Mouse (Mus musculus): ENCODE measurements around the gene Sos2. TPM values are rescaled to one million over a fixed set of nuclear protein-coding genes. Genes with fewer than 3 reads are reported as not detected.
"Not testable (repeated sequence)": the region's sequence is repeated elsewhere in the genome, so short reads cannot be mapped to it uniquely, and the experiment has no call there.

Sos2 gene
- polyA plus RNA-seq, 1 experiment from 2014 or later = 13.2 TPM

DNA sequence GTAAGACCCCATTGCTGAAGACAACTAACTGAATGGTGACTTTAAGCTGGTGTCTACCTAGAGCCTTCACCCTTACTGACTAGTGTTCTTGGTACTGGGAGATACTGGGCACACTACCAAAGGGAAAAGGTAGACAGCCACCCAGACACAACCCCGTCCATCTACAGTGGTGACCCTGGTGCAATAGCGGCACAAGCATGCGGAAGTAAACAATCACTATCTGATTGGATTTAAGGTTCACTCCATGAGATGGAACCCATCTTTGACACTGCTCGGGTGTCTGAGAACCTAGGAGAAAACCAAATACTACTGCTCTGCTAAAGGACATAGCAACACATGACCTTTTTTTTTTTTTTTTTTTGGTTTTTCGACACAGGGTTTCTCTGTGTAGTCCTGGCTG, 20.0 kb downstream of the Sos2 start:
- no peak for ATAC-seq (replicated peaks)
- no peak overlapping the region for H3K9ac ChIP-seq
- no peaks in the 10 kb centered on the region for H3K27me3 ChIP-seq (replicated peaks)
- no peaks in the 10 kb centered on the region for H3K4me1 ChIP-seq
- H3K27ac ChIP-seq = no peak overlapping the region
- H3K4me2 ChIP-seq = no peak overlapping the region
- 95% methylated on average over 5 of the region's 5 CpGs for WGBS
- no peak overlapping the region for H3K4me3 ChIP-seq
- H3K9me3 ChIP-seq = no peaks in the 10 kb centered on the region
- no peaks in the 10 kb centered on the region for H3K36me3 ChIP-seq (replicated peaks)

DNA sequence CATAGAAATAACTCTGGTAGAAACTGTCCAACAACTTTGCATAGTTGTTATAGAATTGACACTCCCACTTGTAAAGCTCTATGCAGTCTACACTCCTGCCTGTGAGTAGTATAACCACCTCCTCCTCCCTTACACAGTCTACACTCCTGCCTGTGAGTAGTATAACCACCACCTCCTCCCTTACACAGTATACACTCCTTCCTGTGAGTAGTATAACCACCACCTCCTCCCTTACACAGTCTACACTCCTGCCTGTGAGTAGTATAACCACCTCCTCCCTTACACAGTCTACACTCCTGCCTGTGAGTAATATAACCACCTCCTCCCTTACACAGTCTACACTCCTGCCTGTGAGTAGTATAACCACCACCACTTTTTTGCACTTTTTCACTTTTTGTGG, 27.7 kb downstream of the Sos2 start:
- H3K9me3 ChIP-seq; H3K9ac ChIP-seq; H3K27ac ChIP-seq; H3K27me3 ChIP-seq (replicated peaks); H3K4me1 ChIP-seq; H3K4me2 ChIP-seq; H3K4me3 ChIP-seq: not testable (repeated sequence)
- ATAC-seq (replicated peaks) = peak; percentile 87
- H3K36me3 ChIP-seq (replicated peaks) = peaks cover 15% of the 10 kb centered on the region

DNA sequence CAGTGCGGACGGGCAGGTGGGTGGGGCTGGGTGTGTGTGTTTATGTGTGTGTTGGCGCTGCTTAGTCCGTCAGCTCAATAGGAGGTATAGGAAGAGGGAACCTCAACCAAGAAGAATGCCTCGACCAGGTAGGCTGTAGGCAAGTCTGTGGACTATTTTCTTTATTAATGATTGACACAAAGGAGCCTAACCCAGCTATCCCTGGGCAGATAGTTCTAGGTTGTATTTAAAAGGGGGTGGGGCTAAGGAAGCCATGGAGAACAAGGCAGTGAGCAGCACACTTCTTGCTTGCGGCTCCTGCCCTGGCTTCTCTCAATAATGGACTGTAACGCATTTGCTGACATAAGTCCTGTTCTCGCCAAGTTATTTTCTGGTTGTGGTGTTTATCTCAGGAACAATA, 32.1 kb downstream of the Sos2 start:
- Histone ChIP-seq H3K9me3 (no peaks in the 10 kb centered on the region), H3K36me3 (replicated peaks) (peaks cover 29% of the 10 kb centered on the region), H3K27me3 (replicated peaks) (no peaks in the 10 kb centered on the region), H3K27ac (no peak overlapping the region), H3K4me3 (no peak overlapping the region), H3K4me1 (no peaks in the 10 kb centered on the region), H3K4me2 (no peak overlapping the region), H3K9ac (no peak overlapping the region)
- ATAC-seq (replicated peaks) = no peak
- 91% methylated on average over 8 of the region's 8 CpGs for WGBS

DNA sequence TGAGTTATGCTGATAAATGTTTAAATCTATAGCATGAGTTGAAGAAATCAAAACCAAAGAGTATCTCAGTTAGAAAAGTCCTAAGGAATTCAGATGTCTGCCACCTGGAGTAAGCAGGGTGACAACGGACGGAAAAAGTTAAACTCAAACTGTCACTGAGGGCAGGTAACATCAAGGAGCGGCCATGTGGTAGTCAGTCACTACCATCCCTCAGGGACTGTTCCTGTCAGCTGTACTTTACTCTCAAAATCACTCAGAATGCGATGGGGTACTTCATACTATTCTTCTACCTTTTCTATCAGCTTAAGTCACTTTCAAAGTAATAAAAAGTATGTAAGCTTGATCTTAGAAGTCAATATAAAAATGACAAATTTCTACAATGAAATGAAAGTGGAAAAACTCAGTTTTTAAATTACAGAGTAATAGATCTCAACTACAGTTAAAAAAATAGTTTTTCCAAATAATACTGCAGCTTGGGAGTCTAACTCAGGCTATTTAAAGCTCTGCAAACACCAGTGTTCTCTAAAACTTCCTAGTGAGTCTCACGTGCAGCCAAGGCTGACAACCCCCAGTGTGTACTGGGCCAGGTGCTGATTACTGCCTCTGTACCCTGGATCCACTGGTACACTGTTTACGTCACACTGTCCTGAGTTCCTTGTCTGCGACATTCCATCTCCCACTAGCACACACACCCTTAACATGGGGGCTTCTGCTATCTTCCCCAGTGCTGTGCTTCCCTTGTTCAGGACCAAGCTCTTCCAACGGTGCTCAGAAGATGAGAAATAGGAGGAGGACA, 35.6 kb downstream of the Sos2 start:
- WGBS = 91% methylated on average over 8 of the region's 8 CpGs
- Histone ChIP-seq H3K27ac (no peak overlapping the region), H3K4me2 (no peak overlapping the region), H3K4me1 (no peaks in the 10 kb centered on the region), H3K36me3 (replicated peaks) (peaks cover 14% of the 10 kb centered on the region), H3K9me3 (no peaks in the 10 kb centered on the region), H3K9ac (no peak overlapping the region), H3K4me3 (no peak overlapping the region), H3K27me3 (replicated peaks) (no peaks in the 10 kb centered on the region)
- no peak for ATAC-seq (replicated peaks)

DNA sequence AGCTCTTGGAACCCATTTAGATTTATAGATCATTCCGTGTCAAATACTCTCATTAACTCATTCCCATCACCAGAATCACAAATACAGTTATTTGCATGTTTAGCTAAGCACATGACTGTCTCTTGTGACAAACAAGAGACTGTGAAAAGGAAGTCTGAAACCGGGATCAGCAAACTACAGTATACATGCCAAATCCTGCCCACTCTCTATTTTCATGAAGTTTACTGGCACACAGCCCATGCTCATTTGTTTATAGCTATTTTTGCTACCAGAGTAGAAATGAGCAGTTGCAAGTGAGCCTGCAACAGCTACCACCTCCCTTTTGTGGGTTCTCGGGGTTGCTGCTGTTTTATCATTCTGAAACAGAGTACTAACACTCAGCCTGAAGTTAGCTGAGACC, 36.8 kb downstream of the Sos2 start:
- no peak for ATAC-seq (replicated peaks)
- Histone ChIP-seq H3K27ac (no peak overlapping the region), H3K9me3 (no peaks in the 10 kb centered on the region), H3K36me3 (replicated peaks) (peaks cover 16% of the 10 kb centered on the region), H3K9ac (no peak overlapping the region), H3K4me1 (no peaks in the 10 kb centered on the region), H3K4me2 (no peak overlapping the region), H3K27me3 (replicated peaks) (no peaks in the 10 kb centered on the region), H3K4me3 (no peak overlapping the region)
- WGBS = 71% methylated on average over 3 of the region's 3 CpGs

DNA sequence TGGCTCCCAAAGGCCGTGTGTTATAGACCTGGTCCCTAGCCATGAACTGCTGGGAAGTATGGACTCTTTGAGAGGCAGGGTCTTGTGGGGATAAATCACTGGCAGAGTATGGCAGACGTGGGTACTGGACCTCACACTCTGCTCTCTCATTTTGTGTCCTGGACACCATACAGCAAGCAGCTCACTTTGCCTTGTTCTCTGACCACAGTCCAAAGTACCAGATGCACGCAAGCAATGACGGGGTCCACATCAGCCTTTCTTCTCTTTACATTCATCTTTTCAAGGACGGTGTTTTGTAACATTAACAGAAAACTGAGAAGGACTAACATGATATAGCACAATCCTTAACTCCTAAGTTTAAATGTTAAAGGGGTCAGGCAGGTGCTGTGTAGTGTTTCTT, 38.8 kb downstream of the Sos2 start:
- no peak for ATAC-seq (replicated peaks)
- no peaks in the 10 kb centered on the region for H3K27me3 ChIP-seq (replicated peaks)
- no peak overlapping the region for H3K4me3 ChIP-seq
- peaks cover 25% of the 10 kb centered on the region for H3K36me3 ChIP-seq (replicated peaks)
- 93% methylated on average over 5 of the region's 5 CpGs for WGBS
- no peak overlapping the region for H3K27ac ChIP-seq
- H3K9me3 ChIP-seq = no peaks in the 10 kb centered on the region
- H3K4me1 ChIP-seq = no peaks in the 10 kb centered on the region
- no peak overlapping the region for H3K4me2 ChIP-seq
- H3K9ac ChIP-seq = no peak overlapping the region

DNA sequence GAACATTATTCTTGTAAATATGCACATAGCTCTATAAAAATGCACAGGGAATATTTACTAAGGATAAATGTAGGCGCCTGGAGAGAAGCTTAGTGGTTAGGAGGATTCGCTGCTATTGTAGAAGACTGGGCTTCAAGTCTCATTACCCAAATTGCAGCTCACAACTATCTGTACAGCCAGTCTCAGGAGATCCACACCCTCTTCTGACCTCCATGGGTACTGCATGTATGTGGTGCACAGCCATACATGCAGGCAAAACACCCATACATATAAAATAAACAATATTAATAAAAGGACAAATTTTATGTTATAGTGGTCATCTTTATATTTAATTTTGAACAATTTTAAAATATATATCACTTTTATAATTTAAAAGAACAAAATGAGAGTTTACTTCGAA, 46.9 kb downstream of the Sos2 start:
- Histone ChIP-seq H3K27me3 (replicated peaks) (no peaks in the 10 kb centered on the region), H3K4me3 (no peak overlapping the region), H3K9me3 (no peaks in the 10 kb centered on the region), H3K36me3 (replicated peaks) (peaks cover 8% of the 10 kb centered on the region), H3K4me2 (no peak overlapping the region), H3K4me1 (no peaks in the 10 kb centered on the region), H3K9ac (no peak overlapping the region), H3K27ac (no peak overlapping the region)
- WGBS = 93% methylated on average over 3 of the region's 3 CpGs
- ATAC-seq (replicated peaks) = no peak

DNA sequence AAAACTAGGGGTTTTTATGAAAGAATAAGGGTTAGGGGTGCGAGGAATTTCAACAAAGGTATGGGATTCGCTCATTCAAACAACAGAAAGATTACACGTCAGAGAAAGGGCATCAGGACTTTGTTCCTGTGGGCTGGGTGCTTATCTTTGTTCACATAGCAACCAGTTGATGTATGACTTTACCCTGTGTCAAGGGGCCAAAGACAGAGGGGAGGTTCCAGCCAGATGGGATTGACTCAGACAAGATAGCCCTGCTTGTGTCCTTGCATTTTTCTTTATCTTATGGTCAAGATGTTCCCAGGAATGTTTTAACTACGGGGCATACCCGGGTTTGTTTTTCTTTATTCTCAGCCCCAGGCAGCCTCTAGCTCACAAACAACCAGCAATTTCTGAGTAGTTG, 63.1 kb downstream of the Sos2 start:
- H3K27ac ChIP-seq; H3K27me3 ChIP-seq (replicated peaks); H3K9me3 ChIP-seq; H3K4me3 ChIP-seq; H3K4me2 ChIP-seq; H3K9ac ChIP-seq; ATAC-seq (replicated peaks); H3K4me1 ChIP-seq: not testable (repeated sequence)
- WGBS = 94% methylated on average over 5 of the region's 5 CpGs
- peaks cover 20% of the 10 kb centered on the region; the same call in 1 of the 2 replicates for H3K36me3 ChIP-seq (replicated peaks)

DNA sequence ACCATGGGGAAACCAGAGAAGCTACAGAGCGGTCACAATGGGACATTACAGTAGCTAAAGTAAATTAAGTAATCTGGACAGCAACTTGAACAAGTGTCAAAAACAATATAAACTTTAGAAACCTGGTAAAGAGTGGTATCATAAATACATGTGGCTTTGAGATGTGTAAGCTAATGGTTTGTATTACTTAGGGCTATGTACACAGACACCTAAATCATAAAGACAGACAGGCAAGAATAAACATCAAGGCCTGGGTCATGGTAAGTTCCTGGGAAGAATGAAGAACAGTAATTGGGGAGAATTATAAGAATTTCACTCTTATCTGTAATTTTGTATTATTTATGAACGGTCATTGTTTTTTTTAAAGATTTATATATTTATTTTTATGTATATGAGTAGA, 77.3 kb downstream of the Sos2 start:
- no peak for ATAC-seq (replicated peaks)
- WGBS = 97% methylated on average over 2 of the region's 2 CpGs
- no peak overlapping the region for H3K27ac ChIP-seq
- peaks cover 15% of the 10 kb centered on the region; the same call in 1 of the 2 replicates for H3K36me3 ChIP-seq (replicated peaks)
- H3K4me2 ChIP-seq = no peak overlapping the region
- no peaks in the 10 kb centered on the region for H3K9me3 ChIP-seq
- H3K27me3 ChIP-seq (replicated peaks) = no peaks in the 10 kb centered on the region
- H3K4me3 ChIP-seq = no peak overlapping the region
- H3K9ac ChIP-seq = no peak overlapping the region
- no peaks in the 10 kb centered on the region for H3K4me1 ChIP-seq

DNA sequence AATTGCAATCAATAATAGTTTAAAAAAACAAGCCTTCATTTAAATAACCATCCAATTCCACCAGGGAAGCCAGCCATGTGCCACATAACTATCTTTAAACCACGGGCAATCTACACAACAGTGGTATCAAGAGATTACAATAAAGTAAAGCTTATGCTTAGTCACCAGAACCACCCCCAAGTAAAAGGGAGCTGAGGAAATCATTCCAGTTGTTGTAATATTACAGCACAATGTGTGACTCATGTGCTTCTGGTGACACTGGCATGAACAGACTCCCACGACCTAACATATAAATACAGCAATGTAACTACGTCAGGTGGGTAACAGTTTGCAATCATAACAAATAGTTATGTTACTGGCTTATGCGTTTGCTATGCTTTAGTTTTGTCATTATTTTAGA, 84.2 kb downstream of the Sos2 start:
- no peak overlapping the region for H3K4me2 ChIP-seq
- no peaks in the 10 kb centered on the region for H3K4me1 ChIP-seq
- H3K4me3 ChIP-seq = no peak overlapping the region
- no peak overlapping the region for H3K9ac ChIP-seq
- no peak for ATAC-seq (replicated peaks)
- H3K27ac ChIP-seq = no peak overlapping the region
- H3K27me3 ChIP-seq (replicated peaks) = no peaks in the 10 kb centered on the region
- 92% methylated on average over 4 of the region's 4 CpGs for WGBS
- H3K9me3 ChIP-seq = no peaks in the 10 kb centered on the region
- H3K36me3 ChIP-seq (replicated peaks) = peaks cover 11% of the 10 kb centered on the region; the same call in 1 of the 2 replicates

DNA sequence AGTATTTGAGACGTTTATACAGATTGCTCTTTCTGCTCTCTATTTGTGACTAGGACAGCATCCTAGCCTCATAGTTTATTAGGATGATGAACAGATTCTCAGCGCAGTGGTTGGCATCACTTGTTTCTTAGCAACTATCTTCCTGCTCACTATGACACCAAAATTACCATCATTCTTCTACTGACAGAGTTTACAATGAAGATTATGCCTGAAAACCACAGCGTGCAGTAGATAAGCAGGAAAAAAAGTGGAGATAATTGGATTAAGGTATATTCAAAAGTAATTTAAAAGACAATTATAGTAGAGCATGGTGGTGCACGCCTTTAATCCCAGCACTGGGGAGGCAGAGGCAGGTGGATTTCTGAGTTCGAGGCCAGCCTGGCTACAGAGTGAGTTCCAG, 88.5 kb downstream of the Sos2 start:
- H3K4me3 ChIP-seq = no peak overlapping the region
- no peak overlapping the region for H3K9ac ChIP-seq
- no peaks in the 10 kb centered on the region for H3K9me3 ChIP-seq
- H3K4me1 ChIP-seq = no peaks in the 10 kb centered on the region
- ATAC-seq (replicated peaks) = no peak
- 77% methylated on average over 5 of the region's 5 CpGs for WGBS
- no peak overlapping the region for H3K27ac ChIP-seq
- no peak overlapping the region for H3K4me2 ChIP-seq
- H3K36me3 ChIP-seq (replicated peaks) = peaks cover 14% of the 10 kb centered on the region; the same call in 1 of the 2 replicates
- H3K27me3 ChIP-seq (replicated peaks) = no peaks in the 10 kb centered on the region

DNA sequence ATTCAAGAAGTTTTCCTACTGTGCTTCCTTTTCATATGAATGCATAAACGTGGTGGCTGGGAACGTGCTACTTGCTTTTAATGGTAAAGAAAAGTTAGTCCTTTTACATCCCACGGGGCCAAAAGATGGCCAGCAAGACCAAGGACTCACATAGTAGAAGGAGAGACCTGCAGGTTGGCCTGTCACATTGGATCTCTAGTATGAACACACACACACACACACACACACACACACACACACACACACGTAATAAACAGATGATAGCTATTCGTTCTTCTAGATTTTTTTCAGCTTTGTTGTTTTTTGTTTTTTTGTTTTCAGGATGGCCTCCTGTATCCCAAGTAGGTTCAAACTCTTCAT, 98.4 kb downstream of the Sos2 start:
- Histone ChIP-seq H3K9me3 (no peaks in the 10 kb centered on the region), H3K4me3 (peak overlapping the region; percentile 77), H3K4me1 (peaks cover 22% of the 10 kb centered on the region), H3K9ac (peak overlapping the region; percentile 84), H3K4me2 (peak overlapping the region; percentile 57), H3K27me3 (replicated peaks) (no peaks in the 10 kb centered on the region), H3K36me3 (replicated peaks) (peaks cover 18% of the 10 kb centered on the region), H3K27ac (peak overlapping the region; percentile 84)
- 41% methylated on average over 5 of the region's 5 CpGs for WGBS
- peak; percentile 49 for ATAC-seq (replicated peaks)

DNA sequence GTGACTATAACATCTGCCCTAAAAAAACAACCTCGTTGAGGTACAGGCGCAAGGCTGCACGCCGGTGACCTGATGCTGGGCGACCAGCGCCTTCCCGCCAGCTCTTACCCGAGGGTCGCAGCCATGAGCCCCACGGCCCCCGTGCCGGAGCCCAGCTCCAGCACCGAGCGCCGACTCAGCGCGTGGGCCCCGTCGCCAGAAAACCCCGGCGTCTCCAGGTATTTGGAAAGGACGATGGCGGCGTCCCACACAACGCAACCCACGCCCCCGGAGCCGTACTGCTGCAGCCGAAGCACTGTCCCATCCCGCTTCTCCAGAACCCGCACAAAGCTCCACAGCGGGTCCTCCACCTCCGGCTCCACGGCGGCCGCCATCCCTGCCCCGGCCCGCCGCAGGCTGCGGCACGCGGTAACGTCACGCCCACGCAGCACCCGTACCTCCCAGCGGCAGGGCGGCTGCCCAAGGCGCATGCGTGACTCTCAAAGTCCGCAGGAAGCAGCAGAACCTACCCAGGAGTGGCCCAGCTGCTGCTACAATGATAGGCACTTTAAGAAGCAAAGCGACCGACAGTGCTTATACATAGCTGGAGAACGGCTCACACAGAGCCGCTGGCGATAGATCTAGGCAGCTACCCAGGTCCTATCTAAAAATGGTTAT, 98.9 kb downstream of the Sos2 start, which contains the start of gene Vcpkmt:
Gene Vcpkmt, minus strand, starts transcription at position 416 of the 657 bp plus-strand sequence.
- H3K36me3 ChIP-seq (replicated peaks) = peaks cover 20% of the 10 kb centered on the region
- peak; percentile 98 for ATAC-seq (replicated peaks)
- H3K27me3 ChIP-seq (replicated peaks) = no peaks in the 10 kb centered on the region
- WGBS = under 1% methylated on average over 56 of the region's 56 CpGs
- no peaks in the 10 kb centered on the region for H3K9me3 ChIP-seq
- peak within 1 kb of the TSS; percentile 84 for H3K9ac ChIP-seq
- peak within 1 kb of the TSS; percentile 84 for H3K27ac ChIP-seq
- peak within 1 kb of the TSS; percentile 57 for H3K4me2 ChIP-seq
- peaks cover 22% of the 10 kb centered on the region for H3K4me1 ChIP-seq
- peak within 1 kb of the TSS; percentile 77 for H3K4me3 ChIP-seq

All from midbrain, embryonic 15.5 days (tissue).